Mouse (Mus musculus) G1E-ER4 (cell line): ENCODE results near the gene Ces2h. TPM values are rescaled to one million over a fixed set of nuclear protein-coding genes. Genes with fewer than 3 reads are reported as not detected.

Experiments used
- GATA1 ChIP-seq: IDR thresholded peaks from one replicate; pipeline ENCODE4 v1.8.0; 2012; ENCODE audit warnings: low read length, inconsistent platforms
- polyA plus RNA-seq: library from polyadenylated mRNA; stranded (reverse); fragments of >175 nt; gene quantifications from 2 replicates; pipeline ENCODE4 v1.2.3, GENCODE M21; 2012

The Ces2h gene
- not detected in 2 replicates for polyA plus RNA-seq

DNA sequence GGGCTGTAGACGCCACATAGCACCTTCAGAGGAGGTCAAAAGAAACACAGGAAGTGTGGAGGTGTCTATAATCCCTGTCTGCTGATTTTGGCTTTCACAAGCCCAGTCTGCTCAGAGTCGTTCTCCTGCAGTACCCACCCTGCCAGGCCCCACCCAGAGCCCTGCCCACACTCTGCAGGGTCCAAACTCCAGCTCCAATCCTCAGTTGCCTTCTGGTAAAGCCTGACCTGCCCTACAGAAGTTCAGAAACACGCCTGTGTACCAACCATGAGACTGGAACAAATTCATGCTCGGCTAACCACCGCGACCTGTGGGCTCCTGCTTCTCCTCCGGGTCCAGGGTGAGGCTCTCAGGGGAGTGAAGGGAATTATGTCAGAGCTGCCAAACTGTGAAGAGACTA is at the start of gene Ces2h:
Gene Ces2h, plus strand, starts transcription at position 268 of the 400 bp plus-strand sequence.
- TF ChIP-seq GATA1 = no peak

DNA sequence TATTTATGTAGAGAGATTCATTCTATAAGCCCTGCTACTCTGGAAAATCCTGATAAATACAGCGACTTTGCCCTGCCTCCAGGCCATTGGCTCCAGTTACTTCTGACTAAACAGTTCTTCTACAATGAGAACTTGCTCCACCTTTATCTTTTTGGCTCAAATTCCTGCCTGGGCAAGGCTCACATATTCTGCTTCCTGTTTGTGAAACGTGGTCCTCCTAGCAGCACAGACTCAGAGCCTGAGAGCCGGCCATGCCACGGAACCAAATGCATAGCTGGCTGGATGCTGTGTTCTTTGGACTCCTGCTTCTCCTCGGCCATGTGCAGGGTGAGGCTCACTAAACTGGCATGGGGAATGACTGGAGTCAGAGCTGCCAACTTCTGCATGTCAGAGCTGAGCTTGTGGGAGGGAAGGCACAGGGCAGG is 39.1 kb upstream of the Ces2h start, which contains the start of gene Ces2g:
Gene Ces2g, plus strand, starts transcription at position 182 of the 425 bp plus-strand sequence.
- TF ChIP-seq GATA1 = no peak

DNA sequence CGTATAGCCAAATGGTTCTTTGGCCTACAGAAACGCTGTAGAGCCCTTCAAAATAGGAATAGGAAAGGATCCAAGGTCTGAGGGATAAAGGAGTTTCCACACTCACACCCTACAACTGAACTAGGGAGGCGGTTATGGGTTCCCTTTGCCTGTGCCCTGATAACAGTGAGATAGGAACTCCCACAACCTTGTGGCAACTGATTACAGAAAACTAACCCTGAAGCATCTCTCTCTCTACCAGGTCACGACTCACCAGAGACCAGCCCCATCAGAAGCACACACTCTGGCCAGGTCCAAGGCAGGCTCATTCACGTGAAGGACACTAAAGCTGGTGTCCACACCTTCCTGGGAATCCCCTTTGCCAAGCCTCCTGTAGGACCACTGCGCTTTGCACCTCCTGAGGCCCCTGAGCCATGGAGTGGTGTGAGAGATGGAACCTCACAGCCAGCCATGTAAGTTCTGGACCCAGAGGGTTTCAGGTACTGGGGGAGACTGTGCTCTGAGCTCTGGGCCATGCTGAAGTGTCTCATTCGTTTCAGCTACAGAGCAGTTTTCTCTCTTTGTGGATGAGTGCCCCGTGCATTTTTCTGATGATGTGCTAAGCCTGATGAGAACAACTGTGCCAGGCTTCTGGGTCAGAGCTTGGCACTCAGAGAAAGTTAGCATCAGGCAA is 38.3 kb upstream of the Ces2h start:
- peak; percentile 81 for TF ChIP-seq GATA1

DNA sequence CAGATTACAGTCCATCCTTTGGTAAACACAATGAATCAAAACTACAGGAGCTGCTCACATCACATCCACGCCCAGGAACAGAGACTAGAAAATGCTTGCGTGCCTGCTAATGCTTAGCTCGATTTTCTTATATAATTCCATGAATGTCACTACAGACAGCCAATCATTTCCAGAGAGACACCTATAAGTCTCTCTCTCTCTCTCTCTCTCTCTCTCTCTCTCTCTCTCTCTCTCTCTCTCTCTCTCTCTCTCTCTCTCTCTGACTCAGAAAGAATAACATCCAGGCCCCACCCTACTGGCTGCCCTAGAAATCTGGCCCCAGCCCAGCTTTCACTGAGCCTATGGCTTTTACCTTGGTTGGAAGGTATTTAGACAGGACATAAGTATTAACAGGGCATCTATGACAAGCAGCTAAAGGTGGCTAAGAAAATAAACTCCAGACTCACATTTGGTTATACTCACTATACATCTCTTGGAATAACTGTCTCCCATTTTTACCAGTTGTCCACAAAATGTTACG is 37.2 kb upstream of the Ces2h start:
- no peak for TF ChIP-seq GATA1

DNA sequence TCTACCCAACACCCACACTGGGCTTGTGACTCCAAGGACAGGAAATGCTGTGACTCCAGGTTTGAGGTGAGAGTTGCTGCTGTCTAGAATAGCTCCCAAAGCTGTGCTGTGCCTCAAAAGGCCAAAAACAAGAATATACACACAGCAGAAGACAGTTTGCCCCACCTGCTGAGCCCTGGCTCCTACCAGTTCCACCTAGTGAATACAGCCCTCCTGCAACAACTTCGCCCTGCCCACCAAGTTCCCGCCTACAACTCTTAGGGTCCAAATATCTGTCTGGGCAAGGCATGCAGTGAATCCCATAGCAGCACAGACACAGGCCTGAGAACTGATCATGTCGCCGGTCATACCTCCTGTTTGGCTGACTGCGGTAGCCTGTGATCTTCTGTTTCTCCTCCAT is 16.5 kb upstream of the Ces2h start:
- no peak for TF ChIP-seq GATA1

DNA sequence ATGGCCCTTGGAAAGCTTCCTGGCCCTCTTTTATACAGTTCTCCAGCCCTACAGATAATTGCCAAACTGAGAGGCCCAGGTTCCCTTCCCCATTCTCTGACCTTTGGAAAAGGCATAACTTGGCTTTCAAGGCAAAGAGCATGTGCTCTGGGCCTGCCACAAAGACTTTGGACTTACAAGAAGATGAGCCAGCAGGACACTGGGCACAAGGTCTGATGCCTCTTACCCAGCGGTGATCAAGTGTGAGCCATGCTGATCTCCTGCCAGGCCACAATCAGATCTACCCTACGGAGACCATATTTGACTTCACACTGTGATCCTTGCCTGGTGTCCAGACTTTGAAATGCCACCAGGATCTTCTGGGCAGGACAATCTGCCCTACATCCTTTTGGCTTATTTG is 15.7 kb upstream of the Ces2h start:
- TF ChIP-seq GATA1 = no peak

DNA sequence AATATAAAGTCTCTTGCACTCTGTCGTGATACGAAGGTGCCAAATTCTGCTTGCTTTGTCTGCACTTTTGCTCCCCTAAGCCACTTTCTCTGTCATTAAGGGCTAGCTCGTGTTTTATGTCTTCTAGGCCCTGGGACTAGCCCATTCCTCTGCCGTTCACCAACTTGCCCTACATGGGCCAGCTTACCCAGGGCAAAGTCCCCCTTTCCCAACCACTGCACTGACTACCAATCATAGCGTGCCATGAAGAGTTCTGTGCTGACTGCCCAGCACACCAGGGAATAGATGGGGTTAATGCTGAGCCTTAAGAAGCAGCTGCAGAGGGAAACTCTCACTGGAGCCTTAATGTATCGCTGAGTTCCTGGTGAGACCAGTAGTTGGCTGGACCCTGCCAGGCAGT is 2.5 kb upstream of the Ces2h start:
- no peak for TF ChIP-seq GATA1

DNA sequence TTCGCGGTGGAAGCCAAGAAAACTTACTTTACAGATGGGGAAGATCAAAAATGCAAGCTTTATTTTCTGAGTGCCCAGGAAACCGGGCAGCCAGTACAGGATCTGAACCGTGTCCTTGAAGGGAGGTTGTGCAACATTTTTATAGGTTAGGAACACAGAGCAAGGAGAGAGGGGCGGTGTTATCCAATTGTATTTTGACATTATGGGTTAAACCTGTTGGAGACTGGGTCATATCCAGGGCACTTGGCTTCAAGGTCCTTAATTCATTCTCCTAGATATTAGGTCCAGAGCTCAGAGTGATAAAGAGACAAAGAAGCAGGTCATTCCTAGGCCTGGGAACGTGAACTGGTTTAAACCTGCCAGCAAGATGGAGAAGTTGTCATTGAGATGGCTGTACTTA is 1.5 kb upstream of the Ces2h start:
- TF ChIP-seq GATA1 = no peak

DNA sequence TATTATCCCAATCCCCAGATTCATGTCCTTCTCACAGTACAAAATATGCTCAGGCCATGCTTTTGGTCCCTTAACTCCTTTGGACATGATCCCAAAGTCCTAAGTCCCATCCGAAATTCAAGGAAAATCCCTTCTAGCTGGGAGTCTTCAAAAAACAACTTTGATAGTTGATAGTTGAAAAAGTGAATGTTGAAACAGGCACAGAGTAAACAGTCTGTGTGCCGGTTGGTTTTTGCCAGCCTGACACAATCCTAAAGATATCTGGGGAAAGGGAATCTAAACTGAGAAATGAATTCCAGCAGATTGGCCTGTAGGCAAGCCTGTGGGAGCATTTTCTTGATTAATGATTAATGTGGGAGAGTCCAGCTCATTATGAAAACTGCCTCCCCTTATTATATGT is 9.3 kb downstream of the Ces2h start:
- TF ChIP-seq GATA1 = no peak

DNA sequence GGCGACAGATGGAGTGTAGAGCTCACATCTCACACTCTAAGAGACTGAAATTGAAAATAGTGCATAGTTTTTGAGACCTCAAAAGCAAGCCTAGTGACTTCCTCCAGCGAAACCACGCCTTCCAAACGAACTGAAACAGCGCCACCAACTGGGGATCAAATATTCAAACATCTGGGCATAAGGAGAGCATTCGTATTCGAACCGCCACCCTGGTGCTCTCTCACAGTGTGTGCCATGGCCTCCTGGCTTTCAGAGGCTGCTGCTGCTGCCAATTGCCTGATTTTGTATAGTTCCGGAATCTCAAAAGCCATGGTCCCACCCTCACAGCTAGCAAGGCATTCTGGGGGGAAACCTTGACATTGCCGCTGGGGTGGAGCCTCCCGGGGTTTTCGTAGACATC is 10.5 kb downstream of the Ces2h start:
- TF ChIP-seq GATA1 = no peak

DNA sequence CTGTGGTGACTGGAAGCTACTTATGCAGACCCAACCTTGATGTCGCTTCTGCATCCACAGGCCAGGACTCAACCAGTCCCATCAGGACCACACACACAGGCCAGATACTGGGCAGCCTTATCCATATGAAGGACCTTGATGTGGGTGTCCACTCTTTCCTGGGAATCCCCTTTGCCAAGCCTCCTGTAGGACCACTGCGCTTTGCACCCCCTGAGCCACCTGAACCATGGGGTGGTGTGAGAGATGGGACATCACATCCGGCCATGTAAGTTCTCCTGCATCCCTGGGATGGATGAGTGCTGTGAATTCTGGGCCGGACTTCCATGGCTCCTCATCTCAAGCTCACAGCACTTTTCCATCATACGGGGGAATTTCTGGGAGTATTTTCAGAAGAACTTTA is 13.7 kb downstream of the Ces2h start:
- no peak for TF ChIP-seq GATA1

DNA sequence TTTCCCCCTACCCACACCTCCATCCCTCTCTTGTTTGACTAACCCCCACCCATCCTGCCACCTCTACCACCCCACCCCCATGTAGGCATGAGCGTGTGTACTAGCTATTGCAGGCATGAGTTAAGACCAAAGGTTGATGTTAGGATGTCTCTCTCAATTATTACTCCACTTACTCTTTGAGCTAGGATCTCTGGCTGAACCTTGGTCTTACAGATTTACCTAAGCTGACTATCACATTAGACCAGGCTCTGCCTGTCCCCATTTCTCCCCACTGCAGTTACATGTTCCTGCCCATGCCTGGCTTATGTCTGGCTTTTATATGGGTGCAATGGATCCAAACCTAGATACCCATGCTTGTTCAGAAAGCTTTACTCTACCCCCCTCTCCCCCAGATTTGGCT is 21.3 kb downstream of the Ces2h start:
- TF ChIP-seq GATA1 = no peak

DNA sequence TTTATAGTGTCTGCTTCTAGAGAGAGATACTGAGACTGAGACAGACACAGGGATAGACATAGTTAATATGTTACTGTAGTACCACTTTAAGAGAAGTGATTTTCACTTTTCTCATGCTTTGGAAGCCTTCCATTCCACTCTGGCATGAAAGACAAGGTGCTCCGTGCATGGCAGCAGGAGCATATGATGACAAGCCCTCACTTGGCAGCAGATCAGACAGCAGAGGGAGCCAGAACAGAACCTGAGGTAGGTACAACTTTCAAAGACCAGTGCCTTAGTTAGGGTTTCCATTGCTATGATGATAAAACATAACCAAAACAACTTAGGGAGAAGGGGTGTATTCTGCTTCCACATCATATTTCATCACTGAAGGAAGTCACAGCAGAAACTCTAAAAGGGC is 22.4 kb downstream of the Ces2h start:
- TF ChIP-seq GATA1 = no peak

DNA sequence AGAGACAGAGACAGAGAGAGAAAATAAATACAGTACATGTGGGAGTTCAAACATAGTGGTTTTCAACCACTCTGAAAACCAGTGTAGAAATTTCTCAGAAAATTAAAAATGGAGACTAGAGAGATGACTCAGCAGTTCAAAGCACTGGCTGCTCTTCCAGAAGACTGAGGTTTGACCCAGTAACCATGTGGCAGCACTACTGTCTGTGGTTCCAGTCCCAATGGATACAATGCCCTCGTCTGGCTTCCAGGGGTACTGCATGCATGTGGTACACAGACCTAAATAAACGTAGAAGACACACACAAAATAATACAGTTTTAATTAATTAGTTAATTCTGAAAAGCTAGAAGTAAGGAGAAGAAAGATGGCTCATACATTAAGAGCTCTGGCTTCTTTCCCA is 24.4 kb downstream of the Ces2h start:
- TF ChIP-seq GATA1 = no peak

DNA sequence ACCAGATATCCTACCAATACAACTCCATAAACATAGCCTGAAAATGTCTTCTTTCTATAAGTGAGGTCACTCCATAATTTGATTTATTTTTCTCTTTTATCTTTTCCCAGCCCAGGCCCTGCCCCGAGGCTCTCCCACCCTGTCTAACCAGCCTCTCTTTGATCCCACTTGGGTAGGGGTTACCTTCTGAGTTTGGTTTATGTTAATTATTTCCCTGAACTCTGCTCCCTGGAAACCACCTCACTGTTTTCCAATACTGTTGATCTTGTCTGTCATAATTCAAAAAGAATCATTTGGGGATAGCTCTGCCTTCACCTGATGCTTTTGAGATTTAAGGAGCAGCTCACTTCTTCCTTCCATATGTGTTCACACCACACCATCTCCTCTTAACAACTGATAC is 42.9 kb downstream of the Ces2h start:
- TF ChIP-seq GATA1 = no peak

DNA sequence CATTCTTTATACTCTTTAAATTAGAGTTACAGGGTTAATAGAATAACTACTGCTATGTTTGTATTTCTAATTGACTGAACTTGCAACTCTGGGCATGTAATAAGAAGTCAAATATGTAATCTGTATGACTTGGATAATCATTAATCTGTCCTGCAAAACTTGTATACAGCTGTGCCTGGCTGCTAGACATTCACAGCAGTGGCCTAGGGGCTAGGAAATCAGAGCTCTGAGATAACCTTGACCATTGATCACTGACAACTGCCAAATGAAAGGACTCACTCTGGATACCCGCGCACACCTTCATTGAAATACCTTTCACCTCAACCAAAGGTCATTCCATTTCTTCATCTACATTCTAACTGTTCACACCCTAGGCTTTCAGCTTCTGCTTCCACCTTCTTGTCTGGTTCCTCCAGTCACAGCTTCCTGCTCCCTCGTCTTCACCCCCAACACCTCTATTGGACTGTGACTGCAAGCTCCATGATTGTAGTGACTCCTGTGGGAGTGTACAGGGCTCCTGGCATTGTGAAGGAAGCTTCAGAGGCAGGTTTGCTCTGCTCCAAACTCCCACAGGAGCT is 45.3 kb downstream of the Ces2h start:
- no peak for TF ChIP-seq GATA1

DNA sequence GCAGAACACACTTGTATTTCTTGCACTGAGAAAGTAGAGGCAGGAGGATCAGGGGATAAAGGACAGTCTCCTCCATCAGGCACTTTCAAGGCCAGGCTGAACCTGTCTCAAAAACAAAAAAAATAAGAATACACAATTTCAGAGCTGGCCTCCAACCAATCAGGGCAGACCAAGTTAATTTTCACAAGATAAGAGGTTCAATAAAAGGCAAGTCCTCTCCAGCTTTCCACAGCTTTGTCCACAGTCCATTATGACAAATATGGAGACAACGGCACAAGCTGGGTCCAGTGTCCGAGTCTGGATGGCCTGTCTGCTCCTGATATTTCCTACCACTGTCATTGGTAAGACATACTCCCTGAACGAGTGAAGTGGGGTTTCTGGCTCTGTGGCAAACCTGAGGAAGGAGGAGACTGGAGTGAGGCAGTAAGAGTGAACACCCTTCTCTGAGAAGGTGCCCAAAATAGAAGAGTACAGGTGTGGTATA is 47.8 kb downstream of the Ces2h start, which contains the start of gene Ces3a:
Gene Ces3a, plus strand, starts transcription at position 231 of the 484 bp plus-strand sequence.
- no peak for TF ChIP-seq GATA1
